Comparison of ENCODE assay signal across 36 mouse cellular contexts in the genomic region with DNA sequence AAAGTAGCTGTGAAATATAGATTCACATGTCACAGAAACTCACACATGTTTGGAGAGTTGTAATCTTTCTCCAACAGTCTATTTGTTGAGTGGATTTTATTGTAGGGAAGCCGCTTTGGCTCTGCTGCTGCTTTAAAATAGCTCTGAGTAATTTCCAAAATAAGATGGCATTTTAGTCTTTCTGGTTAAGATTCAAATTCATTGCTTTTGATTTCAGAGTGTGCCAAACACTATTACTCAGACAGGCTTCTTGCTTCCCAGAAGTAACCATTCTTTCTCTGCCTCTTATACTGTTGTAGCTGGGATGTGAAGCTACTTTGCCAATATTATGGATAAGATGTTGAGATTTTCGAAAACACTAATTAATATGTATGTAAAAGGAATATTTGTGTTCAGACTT.
"Had no signal": no experiment of that assay in that cellular context is flagged by ENCODE, and none has a peak within 500 bp of the region (broad histone marks: within the 10 kb centered on the region; RNA-seq: fewer than 3 reads in every experiment).

No protein-coding gene starts in this region.

- H3K27ac ChIP-seq: heart, embryonic 10.5 days; heart, embryonic 13.5 days; heart, embryonic 15.5 days; hindbrain, embryonic 10.5 days; hindbrain, embryonic 12.5 days; hindbrain, embryonic 13.5 days; hindbrain, embryonic 14.5 days; hindbrain, embryonic 15.5 days; hindbrain, postnatal 0 days; intestine, embryonic 15.5 days; kidney, embryonic 15.5 days; kidney, postnatal 0 days; layer of hippocampus, adult 2 months; left cerebral cortex, adult 2 months had no signal

- H3K27me3 ChIP-seq: heart, embryonic 12.5 days; heart, embryonic 13.5 days; heart, embryonic 15.5 days; hindbrain, embryonic 12.5 days; hindbrain, embryonic 13.5 days; hindbrain, embryonic 15.5 days; intestine, embryonic 15.5 days; kidney, embryonic 15.5 days had no signal

- H3K36me3 ChIP-seq: heart, embryonic 10.5 days; heart, embryonic 12.5 days; heart, embryonic 13.5 days; heart, embryonic 15.5 days; hindbrain, embryonic 10.5 days; hindbrain, embryonic 12.5 days; hindbrain, embryonic 13.5 days; hindbrain, embryonic 15.5 days; intestine, embryonic 15.5 days; kidney, embryonic 15.5 days had no signal

- DNase-seq: heart, postnatal 10 days; heart, postnatal 14 days; heart, postnatal 36 days; heart, postnatal 4 days; kidney, adult 11 months; kidney, adult 18-20 months; kidney, adult 2 months; kidney, adult 8-10 months; kidney, adult 9 months; kidney, postnatal 10 days; kidney, postnatal 14 days; kidney, postnatal 25 days; kidney, postnatal 36 days; kidney, postnatal 4 days; layer of hippocampus, adult 9-11 months; layer of hippocampus, postnatal 36 days had no signal

- H3K9ac ChIP-seq: heart, embryonic 12.5 days; heart, embryonic 13.5 days; heart, embryonic 15.5 days; hindbrain, embryonic 12.5 days; hindbrain, embryonic 13.5 days; hindbrain, embryonic 14.5 days; hindbrain, embryonic 15.5 days; intestine, embryonic 15.5 days; kidney, embryonic 15.5 days had no signal

- H3K4me1 ChIP-seq: heart, embryonic 10.5 days; heart, embryonic 12.5 days; heart, embryonic 13.5 days; heart, embryonic 15.5 days; hindbrain, embryonic 10.5 days; hindbrain, embryonic 12.5 days; hindbrain, embryonic 13.5 days; hindbrain, embryonic 15.5 days; intestine, embryonic 15.5 days; kidney, embryonic 15.5 days had no signal

- ATAC-seq: hindbrain, embryonic 16.5 days; hindbrain, postnatal 0 days; inflammation-experienced regulatory T-cells, adult 6 months; intestine, embryonic 15.5 days; intestine, embryonic 16.5 days; intestine, postnatal 0 days had no signal

- H3K4me2 ChIP-seq: heart, embryonic 11.5 days; heart, embryonic 12.5 days; heart, embryonic 13.5 days; heart, embryonic 15.5 days; hindbrain, embryonic 12.5 days; hindbrain, embryonic 13.5 days; hindbrain, embryonic 14.5 days; hindbrain, embryonic 15.5 days; intestine, embryonic 15.5 days; kidney, embryonic 15.5 days had no signal

- H3K4me3 ChIP-seq: heart, embryonic 10.5 days; heart, embryonic 12.5 days; heart, embryonic 13.5 days; heart, embryonic 15.5 days; hindbrain, embryonic 10.5 days; hindbrain, embryonic 12.5 days; hindbrain, embryonic 13.5 days; hindbrain, embryonic 15.5 days; intestine, embryonic 15.5 days; kidney, embryonic 15.5 days; layer of hippocampus, adult 2 months; left cerebral cortex, adult 2 months had no signal

- H3K9me3 ChIP-seq: heart, embryonic 10.5 days; heart, embryonic 12.5 days; heart, embryonic 13.5 days; heart, embryonic 15.5 days; hindbrain, embryonic 10.5 days; hindbrain, embryonic 12.5 days; hindbrain, embryonic 13.5 days; hindbrain, embryonic 15.5 days; intestine, embryonic 15.5 days; kidney, embryonic 15.5 days had no signal
